ENCODE assay signal across 18 mouse cellular contexts in genomic region chr14:30415830-30416229, GRCm38 (mm10).
"Had no signal": no experiment of that assay in that cellular context is flagged by ENCODE, and none has a peak within 500 bp of the region (broad histone marks: within the 10 kb centered on the region; RNA-seq: fewer than 3 reads in every experiment).

No protein-coding gene starts in this region.

- H3K27me3 ChIP-seq: liver, embryonic 13.5 days; neural tube, embryonic 12.5 days; neural tube, embryonic 15.5 days had no signal

- H3K4me3 ChIP-seq: left cerebral cortex, adult 2 months; liver, embryonic 13.5 days; neural tube, embryonic 12.5 days; neural tube, embryonic 15.5 days had no signal

- H3K27ac ChIP-seq: kidney, postnatal 0 days; left cerebral cortex, adult 2 months; liver, embryonic 13.5 days; macrophage; neural tube, embryonic 12.5 days; neural tube, embryonic 15.5 days; stomach, postnatal 0 days had no signal

- ATAC-seq: intestine, postnatal 0 days had no signal

- H3K4me2 ChIP-seq: liver, embryonic 13.5 days; midbrain, embryonic 11.5 days; neural tube, embryonic 12.5 days; neural tube, embryonic 15.5 days had no signal

- H3K9ac ChIP-seq: liver, embryonic 13.5 days; neural tube, embryonic 12.5 days; neural tube, embryonic 15.5 days had no signal

- DNase-seq: kidney, adult 2 months; kidney, postnatal 25 days; layer of hippocampus, postnatal 36 days; liver, embryonic 13.5 days; lung, adult 2 months; lung, postnatal 14 days; midbrain, embryonic 14.5 days; retina, postnatal 1 day; thymus, adult 2 months; thymus, postnatal 14 days had no signal

- H3K36me3 ChIP-seq: liver, embryonic 13.5 days; neural tube, embryonic 12.5 days; neural tube, embryonic 15.5 days had no signal

- H3K9me3 ChIP-seq: liver, embryonic 13.5 days; neural tube, embryonic 12.5 days; neural tube, embryonic 15.5 days had no signal

- H3K4me1 ChIP-seq: liver, embryonic 13.5 days; neural tube, embryonic 12.5 days had no signal
